ENCODE assay signal across 7 mouse cellular contexts in the genomic region with DNA sequence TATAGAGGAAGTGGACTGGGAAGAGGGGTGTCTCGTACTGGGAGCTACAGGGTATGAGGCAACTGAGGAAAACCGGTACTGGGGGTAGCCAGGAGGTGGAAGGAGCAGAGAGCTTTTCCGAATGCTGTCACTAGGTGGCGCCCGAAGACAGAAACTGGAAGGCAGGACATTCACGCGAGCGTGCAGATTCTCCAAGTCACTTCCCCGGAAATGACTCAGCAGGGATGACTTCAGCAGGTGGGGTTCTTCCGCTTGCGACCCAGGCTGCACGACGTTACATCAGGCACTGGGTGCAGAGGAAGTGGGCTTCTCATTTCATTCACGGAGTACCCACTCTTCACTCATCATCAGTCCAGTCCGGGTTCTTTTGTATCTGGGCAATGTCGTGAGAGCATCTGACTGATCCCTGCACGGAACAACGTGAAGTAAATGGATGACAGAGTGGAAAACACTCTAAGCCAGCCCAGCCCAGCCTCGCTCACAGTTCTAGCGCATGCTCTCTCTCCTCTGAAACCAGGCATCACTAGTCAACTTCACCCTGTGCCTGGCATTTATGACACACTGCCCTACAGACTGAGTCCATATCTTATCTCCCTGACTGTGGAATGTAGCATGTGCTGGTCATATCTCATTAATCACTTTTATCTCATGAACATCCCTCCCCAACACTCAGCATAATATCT. TPM values are rescaled to one million over a fixed set of nuclear protein-coding genes. Genes with fewer than 3 reads are reported as not detected.
DNase-seq lines count a peak whose midpoint lies in the region; ATAC-seq lines count a peak whose summit lies in the region.

No protein-coding gene starts in this region.

- ATAC-seq in intestine, embryonic 16.5 days, result peak; percentile 94
- peak; percentile 86 for ATAC-seq in midbrain, embryonic 11.5 days (ENCODE audit: low FRiP score)

- peaks cover 2% of the 10 kb centered on the region; the same call in 1 of the 2 replicates for H3K9me3 ChIP-seq in intestine, embryonic 16.5 days (ENCODE audit: control insufficient read depth, low read length)
- H3K9me3 ChIP-seq in midbrain, embryonic 11.5 days (ENCODE audit: control insufficient read depth, low read length), result no peaks in the 10 kb centered on the region; the same call in 1 of the 2 replicates

- H3K27me3 ChIP-seq in intestine, embryonic 16.5 days (replicated peaks; ENCODE audit: control insufficient read depth, insufficient read depth, low read length), result no peaks in the 10 kb centered on the region
- H3K27me3 ChIP-seq in midbrain, embryonic 11.5 days (ENCODE audit: control insufficient read depth, insufficient read depth, low read length), result no peaks in the 10 kb centered on the region

- peak overlapping the region; percentile 57 for H3K27ac ChIP-seq in intestine, embryonic 16.5 days (ENCODE audit: low read length)
- H3K27ac ChIP-seq in midbrain, embryonic 11.5 days (ENCODE audit: low read depth, low read length), result no peak overlapping the region

- H3K4me3 ChIP-seq in intestine, embryonic 16.5 days (ENCODE audit: low read length), result peak overlapping the region; percentile 42
- H3K4me3 ChIP-seq in midbrain, embryonic 11.5 days (ENCODE audit: low read depth, low read length), result peak overlapping the region; percentile 19; the same call in 1 of the 2 replicates

- peaks cover 8% of the 10 kb centered on the region; the same call in 1 of the 2 replicates for H3K4me1 ChIP-seq in intestine, embryonic 16.5 days (ENCODE audit: control insufficient read depth, insufficient read depth, low read length)
- H3K4me1 ChIP-seq in midbrain, embryonic 11.5 days (ENCODE audit: control insufficient read depth, insufficient read depth, low read length), result 0 out of 2 replicates have a peak, but pooled peaks cover 2% of the 10 kb centered on the region

- 9% methylated on average over 20 of the region's 20 CpGs for WGBS in intestine, embryonic 16.5 days
- WGBS in midbrain, embryonic 11.5 days, result 19% methylated on average over 20 of the region's 20 CpGs

- intact Hi-C loops in gastrocnemius, postnatal 36 days (cut with DNase I), result loop anchor here (1.0 to 5.0 kb wide), 2 partner anchors 88 to 107 kb away; no protein-coding TSS in a partner anchor
- intact Hi-C loops in left cerebral cortex, postnatal 36 days (cut with DNase I), result loop anchor here (1.0 to 5.0 kb wide), 3 partner anchors 47 to 108 kb away; no protein-coding TSS in a partner anchor

- H3K36me3 ChIP-seq in intestine, embryonic 16.5 days (ENCODE audit: control insufficient read depth, insufficient read depth, low read length), result no peaks in the 10 kb centered on the region
- no peaks in the 10 kb centered on the region for H3K36me3 ChIP-seq in midbrain, embryonic 11.5 days (ENCODE audit: control insufficient read depth, insufficient read depth, low read length)

- DNase-seq in adrenal gland, adult 18-20 months (ENCODE audit: low spot score in 2 of 2), result peak; percentile 95 to 96
- peak; percentile 92 for DNase-seq in embryo, embryonic 11 days
- DNase-seq in gastrocnemius, postnatal 36 days, result peak; percentile 89 to 90
- DNase-seq in left cerebral cortex, postnatal 36 days (ENCODE audit: low spot score in 2 of 2), result peak; percentile 92 to 95
- peak; percentile 99 for DNase-seq in midbrain, embryonic 11.5 days (ENCODE audit: low spot score, missing footprints)
- peak; percentile 92 for DNase-seq in skeletal muscle tissue, adult 2 months (ENCODE audit: low read depth, low spot score)

- H3K9ac ChIP-seq in intestine, embryonic 16.5 days (ENCODE audit: low read depth, low read length), result peak overlapping the region; percentile 60
- H3K9ac ChIP-seq in midbrain, embryonic 11.5 days (ENCODE audit: low read length), result peak overlapping the region; percentile 58

- H3K4me2 ChIP-seq in intestine, embryonic 16.5 days (ENCODE audit: low read depth, low read length), result peak overlapping the region; percentile 73
- peak overlapping the region; percentile 44 for H3K4me2 ChIP-seq in midbrain, embryonic 11.5 days

RNA-seq across cellular contexts. Expression of gene Tmprss13, which starts 18.3 kb away (rescaled TPM):
- under 1 TPM; 0.10 to 0.27 TPM for total RNA-seq in adrenal gland, adult 18-20 months (2021)
- total RNA-seq in gastrocnemius, postnatal 36 days (2021), result under 1 TPM; 0.22 to 0.43 TPM
- 0.21 and 0.51 TPM in 2 replicates for polyA plus RNA-seq in intestine, embryonic 16.5 days (2015; fragmentation: Nextera tagmentation; extraction: Ambion mirVana)
- total RNA-seq in left cerebral cortex, postnatal 36 days (2021), result not detected
- not detected in 2 replicates for polyA plus RNA-seq in midbrain, embryonic 11.5 days (2014; fragmentation: Nextera tagmentation; extraction: Ambion mirVana)

RNA-seq across cellular contexts. Expression of gene Il10ra, which starts 31.6 kb away (rescaled TPM):
- total RNA-seq in adrenal gland, adult 18-20 months (2021), result 1 to 10 TPM; 3.8 to 4.3 TPM
- under 1 TPM; 0.28 to 0.62 TPM for total RNA-seq in gastrocnemius, postnatal 36 days (2021)
- polyA plus RNA-seq in intestine, embryonic 16.5 days (2015; fragmentation: Nextera tagmentation; extraction: Ambion mirVana), result 1.1 and 1.2 TPM in 2 replicates
- 1 to 10 TPM; 2.9 to 3.9 TPM for total RNA-seq in left cerebral cortex, postnatal 36 days (2021)
- 0.79 and 1.3 TPM in 2 replicates for polyA plus RNA-seq in midbrain, embryonic 11.5 days (2014; fragmentation: Nextera tagmentation; extraction: Ambion mirVana)
